Mouse (Mus musculus) thymus, postnatal 36 days (tissue): ENCODE results near the gene Mepce.
"Not testable (repeated sequence)": the region's sequence is repeated elsewhere in the genome, so short reads cannot be mapped to it uniquely, and the experiment has no call there.

Experiments used
- DNase-seq, 2 experiments: peaks; one replicate each; pipeline ENCODE4 v3.0.0; 2022; ENCODE audit warnings: mixed read lengths in 2 of 2

Gene Mepce

GRCm38 (mm10) chr5:137756882-137757661, 30.4 kb downstream of the Mepce start:
- DNase-seq: peak; percentile 81 to 85

- no peak for DNase-seq
Observed at GRCm38 (mm10) chr5:137756106-137756505, 31.3 kb downstream of the Mepce start.

- DNase-seq: no peak
Observed at GRCm38 (mm10) chr5:137755425-137755824, 32.0 kb downstream of the Mepce start.

- DNase-seq: no peak
Observed at GRCm38 (mm10) chr5:137753111-137753832, 34.2 kb downstream of the Mepce start.

- no peak for DNase-seq
Observed at GRCm38 (mm10) chr5:137751988-137752387, 35.5 kb downstream of the Mepce start.

- no peak for DNase-seq
Observed at GRCm38 (mm10) chr5:137751221-137751887, 36.1 kb downstream of the Mepce start.

- not testable (repeated sequence) for DNase-seq
Observed at GRCm38 (mm10) chr5:137750212-137750611, 37.2 kb downstream of the Mepce start.

GRCm38 (mm10) chr5:137749196-137749836, 38.1 kb downstream of the Mepce start:
- peak; percentile 67 to 75 for DNase-seq

GRCm38 (mm10) chr5:137748130-137748770, 39.2 kb downstream of the Mepce start:
- DNase-seq: peak; percentile 54 to 59

GRCm38 (mm10) chr5:137747326-137747961, 40.0 kb downstream of the Mepce start:
- peak; percentile 87 to 90 for DNase-seq

GRCm38 (mm10) chr5:137746851-137747325, 40.6 kb downstream of the Mepce start:
- peak; percentile 66 to 72 for DNase-seq

GRCm38 (mm10) chr5:137746282-137746850, 41.1 kb downstream of the Mepce start:
- DNase-seq: peak; percentile 62 to 77

- DNase-seq: peak; percentile 93 to 96
Observed at GRCm38 (mm10) chr5:137745214-137746171, 42.0 kb downstream of the Mepce start, which contains the start of gene Tsc22d4. Gene Tsc22d4 (plus strand): TSS chr5:137745730.

- DNase-seq: no peak
Observed at GRCm38 (mm10) chr5:137744197-137744596, 43.3 kb downstream of the Mepce start.

- DNase-seq: no peak
Observed at GRCm38 (mm10) chr5:137742836-137743235, 44.6 kb downstream of the Mepce start.

GRCm38 (mm10) chr5:137742048-137742447, 45.4 kb downstream of the Mepce start:
- DNase-seq: no peak

GRCm38 (mm10) chr5:137741023-137741931, 46.2 kb downstream of the Mepce start, which contains the start of gene Nyap1:
Gene Nyap1 (minus strand): TSS chr5:137741607.
- DNase-seq: peak; percentile 95

GRCm38 (mm10) chr5:137740506-137740905, 46.9 kb downstream of the Mepce start:
- no peak for DNase-seq

- DNase-seq: peak in 1 of 2 experiments; percentile 53
Observed at GRCm38 (mm10) chr5:137739471-137739870, 48.0 kb downstream of the Mepce start.
